Mouse (Mus musculus): ENCODE measurements around the gene Nop56.

Nop56 gene

GRCm38 (mm10) chr2:130274149-130274861 is at the start of gene Nop56:
TSS of gene Nop56 (plus strand) at chr2:130274430.
- DNase-seq: peak; percentile 99

GRCm38 (mm10) chr2:130246912-130247311 is 27.3 kb upstream of the Nop56 start:
- peak; percentile 34 for DNase-seq

GRCm38 (mm10) chr2:130248226-130248625 is 26.0 kb upstream of the Nop56 start:
- DNase-seq: no peak

GRCm38 (mm10) chr2:130256762-130257161 is 17.5 kb upstream of the Nop56 start:
- DNase-seq: no peak

GRCm38 (mm10) chr2:130260822-130261221 is 13.4 kb upstream of the Nop56 start:
- DNase-seq: no peak

GRCm38 (mm10) chr2:130261914-130262313 is 12.3 kb upstream of the Nop56 start:
- DNase-seq: no peak

- DNase-seq: no peak
Measured at GRCm38 (mm10) chr2:130262398-130262797, 11.8 kb upstream of the Nop56 start.

- DNase-seq: no peak
Measured at GRCm38 (mm10) chr2:130265520-130265919, 8.7 kb upstream of the Nop56 start.

GRCm38 (mm10) chr2:130268074-130268473 is 6.2 kb upstream of the Nop56 start:
- DNase-seq: no peak

- no peak for DNase-seq
Measured at GRCm38 (mm10) chr2:130273732-130274131, 498 bp upstream of the Nop56 start.

GRCm38 (mm10) chr2:130274862-130275261 is 632 bp downstream of the Nop56 start:
- no peak for DNase-seq

GRCm38 (mm10) chr2:130275649-130276048 is 1.4 kb downstream of the Nop56 start:
- DNase-seq: peak; percentile 44

- DNase-seq: no peak
Measured at GRCm38 (mm10) chr2:130279600-130280091, 5.4 kb downstream of the Nop56 start.

- no peak for DNase-seq
Measured at GRCm38 (mm10) chr2:130280224-130280623, 6.0 kb downstream of the Nop56 start.

GRCm38 (mm10) chr2:130280818-130281217 is 6.6 kb downstream of the Nop56 start:
- DNase-seq: no peak

- DNase-seq: peak; percentile 89
Measured at GRCm38 (mm10) chr2:130283854-130284654, 9.8 kb downstream of the Nop56 start, which contains the start of gene Idh3b. TSS of gene Idh3b (minus strand) at chr2:130284547.

GRCm38 (mm10) chr2:130289086-130289485 is 14.9 kb downstream of the Nop56 start:
- no peak for DNase-seq

GRCm38 (mm10) chr2:130291434-130291833 is 17.2 kb downstream of the Nop56 start:
- DNase-seq: peak; percentile 72

GRCm38 (mm10) chr2:130293009-130293408 is 18.8 kb downstream of the Nop56 start:
- DNase-seq: no peak

- DNase-seq: no peak
Measured at GRCm38 (mm10) chr2:130293486-130293885, 19.3 kb downstream of the Nop56 start.

- no peak for DNase-seq
Measured at GRCm38 (mm10) chr2:130294218-130294935, 20.1 kb downstream of the Nop56 start.

GRCm38 (mm10) chr2:130294936-130295277 is 20.7 kb downstream of the Nop56 start, which contains the start of gene Ebf4:
TSS of gene Ebf4 (plus strand) at chr2:130295169.
- peak; percentile 58 for DNase-seq
